Mouse (Mus musculus) CH12.LX (cell line): ENCODE results near the gene Rbfox1. TPM values are rescaled to one million over a fixed set of nuclear protein-coding genes. Genes with fewer than 3 reads are reported as not detected.

Source experiments
- DNase-seq: peaks from one replicate; pipeline ENCODE4 v3.0.0-alpha.2; 2013; ENCODE audit errors: extremely low read depth
- H3K27ac ChIP-seq: 2 replicates; pipeline ENCODE4 v1.5.1; 2012; ENCODE audit warnings: low read depth, mild to moderate bottlenecking, control low read depth, moderate library complexity; ENCODE audit not compliant: insufficient read depth
- H3K27me3 ChIP-seq: replicated peaks from 2 replicates; pipeline ENCODE3; 2012; ENCODE audit warnings: inconsistent platforms
- H3K36me3 ChIP-seq, 2 experiments: replicated peaks in 1 of 2; 2 replicates each; pipeline versions ENCODE3 to v1.6.1; 2012; ENCODE audit warnings: inconsistent platforms in 1 of 2, low read length in 1 of 2, mild to moderate bottlenecking in 1 of 2, mixed read lengths in 1 of 2, moderate library complexity in 1 of 2; ENCODE audit not compliant: control insufficient read depth in 1 of 2, insufficient read depth in 1 of 2
- H3K4me1 ChIP-seq, 2 experiments: 2 replicates each; pipeline ENCODE4 v1.6.1; 2012; ENCODE audit warnings: inconsistent platforms in 1 of 2, moderate library complexity in 1 of 2; ENCODE audit not compliant: insufficient read depth in 2 of 2, control insufficient read depth in 1 of 2
- H3K4me2 ChIP-seq: 2 replicates; pipeline ENCODE4 v1.6.1; 2012; ENCODE audit warnings: low read depth, mild to moderate bottlenecking, control low read depth; ENCODE audit not compliant: poor library complexity, insufficient read depth, severe bottlenecking
- H3K4me3 ChIP-seq, 3 experiments: fragments of 150-350 bp in 1 of 3; sonication (generic) in 1 of 3; replicated peaks in 1 of 3; 2 replicates each; pipeline versions ENCODE3 to v1.5.1; 2011 to 2012; ENCODE audit warnings: low read depth in 2 of 3, low read length in 2 of 3, mild to moderate bottlenecking in 2 of 3, moderate library complexity in 2 of 3, control low read depth in 1 of 3, improper control_type of control experiment in 1 of 3, inconsistent platforms in 1 of 3, mixed read lengths in 1 of 3; ENCODE audit not compliant: poor library complexity in 1 of 3
- H3K79me2 ChIP-seq: replicated peaks from 2 replicates; pipeline ENCODE4 v1.6.1; 2012; ENCODE audit warnings: mild to moderate bottlenecking, moderate library complexity; ENCODE audit not compliant: control insufficient read depth, poor library complexity, insufficient read depth, severe bottlenecking; ENCODE audit errors: extremely low read depth
- H3K9ac ChIP-seq: 2 replicates; pipeline ENCODE4 v1.6.1; 2012; ENCODE audit warnings: low read depth, mild to moderate bottlenecking, control low read depth, moderate library complexity; ENCODE audit not compliant: insufficient read depth
- H3K9me3 ChIP-seq: replicated peaks from 2 replicates; pipeline ENCODE3; 2012; ENCODE audit warnings: low read length, inconsistent platforms, mixed read lengths
- CHD2 ChIP-seq: IDR thresholded peaks from 2 replicates; pipeline ENCODE4 v1.6.1; 2011; ENCODE audit warnings: low read length, improper control_type of control experiment
- E2F4 ChIP-seq: IDR thresholded peaks from 2 replicates; pipeline ENCODE4 v1.6.1; 2011; ENCODE audit warnings: low read depth, low read length, improper control_type of control experiment; ENCODE audit not compliant: insufficient replicate concordance
- JUN ChIP-seq: IDR thresholded peaks from 2 replicates; pipeline ENCODE4 v1.6.1; 2011; ENCODE audit warnings: low read depth, mild to moderate bottlenecking, low read length, improper control_type of control experiment, moderate library complexity; ENCODE audit not compliant: insufficient read depth
- JUND ChIP-seq: conservative IDR thresholded peaks from 2 replicates; pipeline ENCODE4 v1.6.1; 2011; ENCODE audit warnings: low read depth, low read length, improper control_type of control experiment
- MAFK ChIP-seq: IDR thresholded peaks from 2 replicates; pipeline ENCODE4 v1.6.1; 2011; ENCODE audit warnings: low read length, improper control_type of control experiment; ENCODE audit not compliant: insufficient replicate concordance
- MAX ChIP-seq: IDR thresholded peaks from 2 replicates; pipeline ENCODE4 v1.6.1; 2011; ENCODE audit warnings: low read length, improper control_type of control experiment
- MAZ ChIP-seq: IDR thresholded peaks from 2 replicates; pipeline ENCODE4 v1.6.1; 2012; ENCODE audit warnings: low read depth, mild to moderate bottlenecking, inconsistent platforms, low read length, improper control_type of control experiment, moderate library complexity
- MXI1 ChIP-seq: IDR thresholded peaks from 2 replicates; pipeline ENCODE4 v1.6.1; 2011; ENCODE audit warnings: mild to moderate bottlenecking, low read depth, low read length, improper control_type of control experiment
- MYC ChIP-seq: IDR thresholded peaks from 2 replicates; pipeline ENCODE4 v1.6.1; 2011; ENCODE audit warnings: low read depth, mild to moderate bottlenecking, improper control_type of control experiment, low read length
- POLR2A ChIP-seq: IDR thresholded peaks from 2 replicates; pipeline ENCODE4 v1.6.1; 2011; ENCODE audit warnings: low read depth, mild to moderate bottlenecking, improper control_type of control experiment, low read length
- POLR2AphosphoS2 ChIP-seq: IDR thresholded peaks from 2 replicates; pipeline ENCODE4 v1.6.1; 2011; ENCODE audit warnings: low read depth, low read length, improper control_type of control experiment
- SIN3A ChIP-seq: IDR thresholded peaks from 2 replicates; pipeline ENCODE4 v1.6.1; 2012; ENCODE audit warnings: low read length, improper control_type of control experiment, inconsistent platforms
- TCF12 ChIP-seq: IDR thresholded peaks from 2 replicates; pipeline ENCODE4 v1.6.1; 2014; ENCODE audit warnings: low read depth, mild to moderate bottlenecking, inconsistent platforms, low read length, improper control_type of control experiment
- USF1 ChIP-seq: IDR thresholded peaks from 2 replicates; pipeline ENCODE4 v1.6.1; 2014; ENCODE audit warnings: low read depth, mild to moderate bottlenecking, inconsistent platforms, low read length, improper control_type of control experiment
- USF2 ChIP-seq: conservative IDR thresholded peaks from 2 replicates; pipeline ENCODE4 v1.6.1; 2011; ENCODE audit warnings: low read depth, low read length, improper control_type of control experiment
- ZC3H11A ChIP-seq: IDR thresholded peaks from 2 replicates; pipeline ENCODE4 v1.6.1; 2012; ENCODE audit warnings: low read depth, mild to moderate bottlenecking, inconsistent platforms, low read length, improper control_type of control experiment
- ZMIZ1 ChIP-seq: IDR thresholded peaks from 2 replicates; pipeline ENCODE4 v1.6.1; 2012; ENCODE audit warnings: low read depth, mild to moderate bottlenecking, inconsistent platforms, low read length, improper control_type of control experiment
- dilution Hi-C: fragments of 300-500 bp; cut with MboI; formaldehyde crosslinking; loops from 2 replicates; pipeline ENCODE4 v1.14.3; 2020; ENCODE audit warnings: low sequenced_read_pairs; ENCODE audit not compliant: extremely low pct_unique_long_range_greater_than_20kb, extremely low pct_ligation_motif_present
- in situ Hi-C: fragments of 300-500 bp; cut with MboI; formaldehyde crosslinking; loops from 3 replicates; pipeline ENCODE4 v1.14.3; 2019; ENCODE audit warnings: low sequenced_read_pairs, low pct_ligation_motif_present, low pct_unique_long_range_greater_than_20kb, mixed read lengths
- polyA plus RNA-seq: library from polyadenylated mRNA; unstranded; fragments of >175 nt; gene quantifications from 2 replicates; pipeline ENCODE4 v1.2.1, GENCODE M21; 2012; ENCODE audit warnings: low read depth; ENCODE audit not compliant: insufficient read length
- total RNA-seq, 2 experiments: library from RNA; depleted of rRNA; stranded (reverse); fragments of 300-350 nt in 1 of 2; fragments of >200 nt in 1 of 2; gene quantifications; 2 replicates each; pipeline ENCODE4 v1.2.3; 2012 to 2014

Gene Rbfox1
- total and polyA plus RNA-seq, 3 experiments: not detected

- Histone ChIP-seq H3K79me2 (no peaks in the 10 kb centered on the region), H3K9ac (no peak overlapping the region), H3K4me1 (no peaks in the 10 kb centered on the region), H3K9me3 (peaks cover 67% of the 10 kb centered on the region), H3K27ac (no peak overlapping the region), H3K36me3 (no peaks in the 10 kb centered on the region), H3K27me3 (no peaks in the 10 kb centered on the region), H3K4me3 (no peak overlapping the region), H3K4me2 (no peak overlapping the region)
- in situ Hi-C loops: no loop called here
- no peak for DNase-seq
- TF ChIP-seq MAX (no peak), POLR2AphosphoS2 (no peak), ZMIZ1 (no peak), MAFK (no peak), SIN3A (no peak), USF2 (no peak), USF1 (no peak), E2F4 (no peak), MAZ (no peak), MYC (no peak), MXI1 (no peak)
- dilution Hi-C loops: no loop called here
Observed at GRCm38 (mm10) chr16:7282257-7282656, 1397.1 kb downstream of the Rbfox1 start.

GRCm38 (mm10) chr16:7292985-7293805 lies 1408.0 kb downstream of the Rbfox1 start:
- Histone ChIP-seq H3K9me3 (peaks cover 59% of the 10 kb centered on the region), H3K4me1 (no peaks in the 10 kb centered on the region), H3K4me2 (no peak overlapping the region), H3K27me3 (no peaks in the 10 kb centered on the region), H3K36me3 (no peaks in the 10 kb centered on the region), H3K4me3 (no peak overlapping the region), H3K9ac (no peak overlapping the region), H3K27ac (no peak overlapping the region), H3K79me2 (no peaks in the 10 kb centered on the region)
- dilution Hi-C loops (no loop called here), in situ Hi-C loops (no loop called here)
- DNase-seq: no peak
- no peak for TF ChIP-seq USF1
- TF ChIP-seq CHD2: no peak
- no peak for TF ChIP-seq JUN
- TF ChIP-seq POLR2A: no peak
- no peak for TF ChIP-seq ZC3H11A
- TF ChIP-seq JUND: no peak
- TF ChIP-seq MAX: no peak
- TF ChIP-seq TCF12: no peak
